Mouse (Mus musculus): Measurements from ENCODE around the gene Smc1b. TPM values are rescaled to one million over a fixed set of nuclear protein-coding genes. Genes with fewer than 3 reads are reported as not detected.

Smc1b gene
- total RNA-seq, 1 experiment from 2014 or later: 0.30 TPM

- ATAC-seq (replicated peaks in 1 of 2; ENCODE audit: insufficient read depth in 1 of 2, low FRiP score in 2 of 2, low TSS enrichment in 1 of 2, low read depth in 1 of 2, poor library complexity in 2 of 2, severe bottlenecking in 2 of 2): no peak
These were observed 12.0 kb upstream of the Smc1b start for GRCm38 (mm10) chr15:85143747-85144146.

DNA sequence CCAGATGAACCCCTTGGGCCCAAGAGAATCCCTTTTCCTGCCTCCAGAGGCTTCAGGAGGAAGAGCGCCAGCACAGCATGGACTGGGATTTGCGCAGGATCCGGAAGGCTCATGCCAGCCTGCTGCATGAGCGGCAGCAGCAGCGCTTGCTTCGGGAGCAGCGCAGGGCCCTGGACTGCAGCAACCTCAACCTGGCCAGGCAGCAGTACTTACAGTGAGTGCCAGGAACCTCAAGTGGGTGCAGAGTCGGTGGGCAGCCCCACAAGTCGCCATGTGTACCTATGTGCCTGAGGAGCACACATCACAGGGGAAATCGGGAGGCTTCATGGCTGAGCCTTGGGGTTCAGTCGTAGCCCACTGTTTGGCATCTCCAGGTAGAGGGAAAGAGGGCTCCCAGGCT lies 11.4 kb upstream of the Smc1b start:
- no peak for ATAC-seq (replicated peaks in 1 of 2; ENCODE audit: insufficient read depth in 1 of 2, low FRiP score in 2 of 2, low TSS enrichment in 1 of 2, low read depth in 1 of 2, poor library complexity in 2 of 2, severe bottlenecking in 2 of 2)

- ATAC-seq (replicated peaks in 1 of 2; ENCODE audit: insufficient read depth in 1 of 2, low FRiP score in 2 of 2, low TSS enrichment in 1 of 2, low read depth in 1 of 2, poor library complexity in 2 of 2, severe bottlenecking in 2 of 2): no peak
These were observed 10.7 kb upstream of the Smc1b start for GRCm38 (mm10) chr15:85142441-85142840.

- ATAC-seq (replicated peaks in 1 of 2; ENCODE audit: insufficient read depth in 1 of 2, low FRiP score in 2 of 2, low TSS enrichment in 1 of 2, low read depth in 1 of 2, poor library complexity in 2 of 2, severe bottlenecking in 2 of 2): no peak
These were observed 9.5 kb upstream of the Smc1b start for GRCm38 (mm10) chr15:85141290-85141689.

GRCm38 (mm10) chr15:85135143-85135542 lies 3.4 kb upstream of the Smc1b start:
- ATAC-seq (replicated peaks in 1 of 2; ENCODE audit: insufficient read depth in 1 of 2, low FRiP score in 2 of 2, low TSS enrichment in 1 of 2, low read depth in 1 of 2, poor library complexity in 2 of 2, severe bottlenecking in 2 of 2): no peak

- ATAC-seq (replicated peaks in 1 of 2; ENCODE audit: insufficient read depth in 1 of 2, low FRiP score in 2 of 2, low TSS enrichment in 1 of 2, low read depth in 1 of 2, poor library complexity in 2 of 2, severe bottlenecking in 2 of 2): no peak
These were observed 393 bp upstream of the Smc1b start for GRCm38 (mm10) chr15:85132193-85132520.

DNA sequence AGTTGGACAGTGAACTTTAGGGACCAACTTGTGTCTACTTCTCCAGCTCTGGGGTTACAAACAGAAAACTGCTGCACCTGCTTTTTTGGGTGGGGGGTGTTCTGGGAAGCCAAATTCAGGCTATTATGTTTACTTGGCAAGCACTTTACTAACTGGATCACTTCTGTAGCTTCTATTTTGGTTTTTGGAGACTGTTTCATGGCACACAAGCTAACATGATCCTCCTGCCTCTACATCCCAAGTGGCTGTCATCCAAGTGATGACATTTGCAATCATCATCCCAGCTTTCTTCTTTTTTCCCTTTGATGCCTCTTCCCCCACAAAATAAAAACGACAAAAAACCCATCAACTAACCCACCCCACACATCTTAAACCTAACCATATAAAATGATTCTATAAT lies 46.1 kb downstream of the Smc1b start:
- no peak for ATAC-seq (replicated peaks in 1 of 2; ENCODE audit: insufficient read depth in 1 of 2, low FRiP score in 2 of 2, low TSS enrichment in 1 of 2, low read depth in 1 of 2, poor library complexity in 2 of 2, severe bottlenecking in 2 of 2)

GRCm38 (mm10) chr15:85072651-85073050 lies 59.1 kb downstream of the Smc1b start:
- ATAC-seq (replicated peaks in 1 of 2; ENCODE audit: insufficient read depth in 1 of 2, low FRiP score in 2 of 2, low TSS enrichment in 1 of 2, low read depth in 1 of 2, poor library complexity in 2 of 2, severe bottlenecking in 2 of 2): no peak

GRCm38 (mm10) chr15:85070561-85070960 lies 61.2 kb downstream of the Smc1b start:
- 0 out of 4 replicates have a peak, but pooled peaks of 1 of the 2 experiments have one; percentile 46 for ATAC-seq (replicated peaks in 1 of 2; ENCODE audit: insufficient read depth in 1 of 2, low FRiP score in 2 of 2, low TSS enrichment in 1 of 2, low read depth in 1 of 2, poor library complexity in 2 of 2, severe bottlenecking in 2 of 2)

GRCm38 (mm10) chr15:85063421-85063820 lies 68.3 kb downstream of the Smc1b start:
- no peak for ATAC-seq (replicated peaks in 1 of 2; ENCODE audit: insufficient read depth in 1 of 2, low FRiP score in 2 of 2, low TSS enrichment in 1 of 2, low read depth in 1 of 2, poor library complexity in 2 of 2, severe bottlenecking in 2 of 2)

GRCm38 (mm10) chr15:85055186-85055585 lies 76.6 kb downstream of the Smc1b start:
- ATAC-seq (replicated peaks in 1 of 2; ENCODE audit: insufficient read depth in 1 of 2, low FRiP score in 2 of 2, low TSS enrichment in 1 of 2, low read depth in 1 of 2, poor library complexity in 2 of 2, severe bottlenecking in 2 of 2): no peak

GRCm38 (mm10) chr15:85054098-85054497 lies 77.7 kb downstream of the Smc1b start:
- no peak for ATAC-seq (replicated peaks in 1 of 2; ENCODE audit: insufficient read depth in 1 of 2, low FRiP score in 2 of 2, low TSS enrichment in 1 of 2, low read depth in 1 of 2, poor library complexity in 2 of 2, severe bottlenecking in 2 of 2)

DNA sequence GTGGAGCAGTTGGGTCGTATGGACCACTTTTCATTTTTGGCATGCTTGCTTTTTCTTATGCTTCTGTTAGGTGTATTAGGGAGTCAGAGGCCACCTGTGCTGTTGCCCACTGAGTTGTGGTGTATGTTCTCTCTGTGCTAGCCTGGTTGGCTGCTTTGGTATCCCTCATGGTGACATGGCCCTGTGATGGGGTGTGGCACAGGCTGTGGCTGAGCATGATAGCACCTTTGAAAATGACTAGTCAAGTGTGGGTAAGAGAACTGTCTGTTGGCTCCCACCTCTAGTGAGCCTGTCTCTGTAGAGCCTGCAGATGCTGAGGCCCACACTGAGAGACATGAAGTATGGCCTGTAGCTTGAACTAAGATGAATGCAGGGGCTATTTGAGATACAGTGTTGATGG lies 82.0 kb downstream of the Smc1b start:
- no peak for ATAC-seq (replicated peaks in 1 of 2; ENCODE audit: insufficient read depth in 1 of 2, low FRiP score in 2 of 2, low TSS enrichment in 1 of 2, low read depth in 1 of 2, poor library complexity in 2 of 2, severe bottlenecking in 2 of 2)

- ATAC-seq (replicated peaks in 1 of 2; ENCODE audit: insufficient read depth in 1 of 2, low FRiP score in 2 of 2, low TSS enrichment in 1 of 2, low read depth in 1 of 2, poor library complexity in 2 of 2, severe bottlenecking in 2 of 2): no peak
These were observed 83.9 kb downstream of the Smc1b start for GRCm38 (mm10) chr15:85047865-85048264.

DNA sequence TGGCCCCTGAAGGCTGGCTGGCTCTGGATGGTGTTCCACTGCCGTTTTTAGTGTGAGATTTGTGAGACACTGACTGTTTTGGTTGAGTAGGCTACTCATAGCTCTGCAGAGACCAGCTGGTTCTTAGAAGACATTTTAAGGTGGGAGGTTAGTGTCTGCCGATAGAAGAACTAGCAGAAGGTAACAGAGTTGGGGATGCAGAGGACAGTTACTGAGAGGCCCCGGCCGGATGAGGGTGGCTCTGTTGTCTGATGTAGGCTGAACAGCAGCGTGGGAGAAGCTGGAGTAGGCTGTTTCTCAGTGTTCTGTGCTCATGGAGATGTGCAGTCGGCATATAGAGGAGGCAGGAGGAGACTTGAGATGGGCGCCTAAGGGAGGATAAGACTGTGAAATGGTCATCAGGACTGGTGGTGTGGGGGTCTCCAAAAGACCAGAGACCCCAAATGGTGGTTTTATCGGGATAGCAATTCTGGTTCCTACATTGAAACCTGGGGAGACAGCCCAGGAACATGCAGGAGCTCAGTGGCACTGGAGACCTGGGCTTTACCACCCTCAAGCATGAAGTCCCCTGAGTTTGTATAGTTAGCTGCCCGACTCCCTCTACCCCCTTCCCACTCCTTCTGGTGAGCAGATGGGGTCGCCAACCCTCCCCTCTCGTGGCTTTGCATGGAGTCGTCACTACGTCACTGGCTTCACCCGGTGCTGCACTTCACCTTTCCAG lies 85.4 kb downstream of the Smc1b start:
- ATAC-seq (replicated peaks in 1 of 2; ENCODE audit: insufficient read depth in 1 of 2, low FRiP score in 2 of 2, low TSS enrichment in 1 of 2, low read depth in 1 of 2, poor library complexity in 2 of 2, severe bottlenecking in 2 of 2): no peak

DNA sequence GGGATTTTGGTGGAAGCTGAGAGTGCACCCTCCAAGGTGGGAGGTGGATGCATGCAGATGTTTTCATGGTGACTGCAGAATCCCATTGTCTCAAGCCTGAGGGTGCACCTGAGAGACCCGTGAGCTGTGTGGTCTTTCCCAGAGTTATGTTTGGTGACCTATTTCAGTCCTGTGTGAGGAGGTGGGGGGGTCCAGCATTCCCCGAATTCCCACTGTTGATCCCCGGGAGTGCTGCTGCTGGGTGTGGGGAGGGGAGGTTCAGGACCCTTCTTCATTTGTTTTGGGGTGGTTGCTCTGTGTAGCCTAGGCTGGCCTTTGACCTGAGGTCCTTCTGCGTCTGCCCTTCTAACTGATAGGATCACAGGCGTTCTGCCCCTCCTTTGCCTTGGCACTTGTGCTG lies 88.0 kb downstream of the Smc1b start:
- no peak for ATAC-seq (replicated peaks in 1 of 2; ENCODE audit: insufficient read depth in 1 of 2, low FRiP score in 2 of 2, low TSS enrichment in 1 of 2, low read depth in 1 of 2, poor library complexity in 2 of 2, severe bottlenecking in 2 of 2)

GRCm38 (mm10) chr15:85043116-85043515 lies 88.6 kb downstream of the Smc1b start:
- no peak for ATAC-seq (replicated peaks in 1 of 2; ENCODE audit: insufficient read depth in 1 of 2, low FRiP score in 2 of 2, low TSS enrichment in 1 of 2, low read depth in 1 of 2, poor library complexity in 2 of 2, severe bottlenecking in 2 of 2)

DNA sequence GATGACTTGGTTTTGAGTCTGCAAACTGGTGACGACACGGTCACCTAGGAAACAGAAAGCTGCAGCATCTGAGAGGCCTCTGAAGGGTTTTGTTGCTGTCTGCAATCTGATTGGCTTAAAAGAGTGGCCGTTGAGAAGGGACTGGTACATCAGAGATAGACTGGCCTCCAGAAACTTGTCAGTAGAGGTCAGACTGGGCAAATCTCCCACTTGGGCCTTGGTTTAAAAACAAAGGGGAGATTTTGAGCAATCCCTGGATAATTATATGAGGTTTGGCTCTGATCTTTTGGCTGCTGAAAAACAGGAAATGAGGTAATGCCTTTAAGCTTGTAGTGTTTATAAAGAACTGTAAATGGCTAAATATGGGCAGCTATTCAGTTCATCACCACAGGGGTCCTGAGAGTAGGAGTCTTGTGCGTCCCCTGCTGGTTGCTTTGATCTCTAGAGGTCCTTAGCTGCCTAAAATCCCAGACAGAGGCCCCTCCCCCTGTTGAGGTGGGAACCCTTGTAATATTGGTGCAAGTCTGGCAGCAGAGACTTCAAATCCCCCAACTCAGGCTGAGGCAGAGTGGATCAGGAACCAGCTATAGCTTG lies 89.3 kb downstream of the Smc1b start:
- ATAC-seq (replicated peaks in 1 of 2; ENCODE audit: insufficient read depth in 1 of 2, low FRiP score in 2 of 2, low TSS enrichment in 1 of 2, low read depth in 1 of 2, poor library complexity in 2 of 2, severe bottlenecking in 2 of 2): peak; percentile 84 to 87

- no peak for ATAC-seq (replicated peaks in 1 of 2; ENCODE audit: insufficient read depth in 1 of 2, low FRiP score in 2 of 2, low TSS enrichment in 1 of 2, low read depth in 1 of 2, poor library complexity in 2 of 2, severe bottlenecking in 2 of 2)
These were observed 90.1 kb downstream of the Smc1b start for GRCm38 (mm10) chr15:85041546-85042225.

All from hematopoietic stem cell, adult 5-6 weeks (primary cell).